Mouse (Mus musculus) ES-Bruce4 (cell line): ENCODE measurements around the gene Plpp3.

Experiments
- CTCF ChIP-seq: IDR thresholded peaks from one replicate; pipeline ENCODE4 v1.8.1; 2011; ENCODE audit warnings: low read depth, low read length
- EP300 ChIP-seq: IDR thresholded peaks from 2 replicates; pipeline ENCODE4 v1.6.1; 2011; ENCODE audit warnings: low read depth, low read length; ENCODE audit not compliant: insufficient read depth

DNA sequence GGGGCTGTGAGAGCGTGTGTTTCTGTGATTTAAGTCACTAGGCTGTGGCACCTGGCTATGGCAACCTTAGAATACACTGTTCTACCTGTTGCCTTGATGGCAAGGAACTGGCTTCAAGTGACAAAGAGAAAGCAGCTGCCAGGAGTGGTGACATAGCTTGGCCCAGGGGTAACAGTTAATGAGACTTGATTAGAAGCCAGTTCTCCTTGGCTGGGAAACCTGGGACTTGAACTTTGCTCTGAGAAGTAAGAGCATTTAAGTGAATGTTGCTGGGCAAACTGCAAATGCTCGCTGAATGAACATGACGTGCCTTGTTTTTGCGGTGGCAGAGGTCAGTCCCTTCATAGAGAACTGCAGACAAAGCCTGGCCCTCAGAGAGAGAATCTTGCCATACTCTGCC, 122.7 kb downstream of the Plpp3 start:
- TF ChIP-seq EP300: no peak
- no peak for TF ChIP-seq CTCF
